Mouse (Mus musculus): Measurements from ENCODE around the gene Hist1h2ap. TPM values are rescaled to one million over a fixed set of nuclear protein-coding genes. Genes with fewer than 3 reads are reported as not detected.
A peak's percentile ranks its signal among the peaks of the same experiment; 100 is the strongest.
"Not testable (repeated sequence)": the region's sequence is repeated elsewhere in the genome, so short reads cannot be mapped to it uniquely, and the experiment has no call there.

Gene Hist1h2ap
- 6,723 and 6,843 TPM in 2 replicates for polyA plus RNA-seq (2016; fragmentation: Nextera tagmentation; extraction: Ambion mirVana)

DNA sequence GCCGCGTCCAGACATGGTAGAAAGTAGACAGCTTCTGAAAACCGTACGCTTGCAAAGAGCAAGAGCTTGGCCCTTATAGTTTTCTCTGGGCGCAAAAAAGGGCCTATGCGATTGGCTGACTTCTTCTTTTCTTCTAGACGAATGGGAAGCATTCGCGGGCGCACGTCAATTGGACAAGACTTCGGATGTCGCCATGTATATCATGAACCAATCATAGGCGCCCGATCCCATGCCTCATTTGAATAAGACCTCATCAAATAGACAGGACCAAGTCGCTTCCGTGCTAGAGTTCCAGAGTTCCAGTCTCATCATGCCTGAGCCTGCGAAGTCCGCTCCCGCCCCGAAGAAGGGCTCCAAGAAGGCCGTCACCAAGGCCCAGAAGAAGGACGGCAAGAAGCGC lies at the start of gene Hist1h2ap, which contains the start of gene Hist1h2br:
Hist1h2ap (minus strand) TSS at position 47 of the 400 bp plus-strand sequence.
Hist1h2br (plus strand) TSS at position 283 of the 400 bp plus-strand sequence.
- no CpG with 5 or more reads among the region's 24 CpGs for WGBS
- not testable (repeated sequence) for H3K27ac ChIP-seq; H3K4me1 ChIP-seq; DNase-seq (ENCODE audit: extremely low spot score, low spot score); H3K9me3 ChIP-seq; H3K36me3 ChIP-seq (replicated peaks); H3K27me3 ChIP-seq (ENCODE audit: poor library complexity, severe bottlenecking); H3K4me3 ChIP-seq

DNA sequence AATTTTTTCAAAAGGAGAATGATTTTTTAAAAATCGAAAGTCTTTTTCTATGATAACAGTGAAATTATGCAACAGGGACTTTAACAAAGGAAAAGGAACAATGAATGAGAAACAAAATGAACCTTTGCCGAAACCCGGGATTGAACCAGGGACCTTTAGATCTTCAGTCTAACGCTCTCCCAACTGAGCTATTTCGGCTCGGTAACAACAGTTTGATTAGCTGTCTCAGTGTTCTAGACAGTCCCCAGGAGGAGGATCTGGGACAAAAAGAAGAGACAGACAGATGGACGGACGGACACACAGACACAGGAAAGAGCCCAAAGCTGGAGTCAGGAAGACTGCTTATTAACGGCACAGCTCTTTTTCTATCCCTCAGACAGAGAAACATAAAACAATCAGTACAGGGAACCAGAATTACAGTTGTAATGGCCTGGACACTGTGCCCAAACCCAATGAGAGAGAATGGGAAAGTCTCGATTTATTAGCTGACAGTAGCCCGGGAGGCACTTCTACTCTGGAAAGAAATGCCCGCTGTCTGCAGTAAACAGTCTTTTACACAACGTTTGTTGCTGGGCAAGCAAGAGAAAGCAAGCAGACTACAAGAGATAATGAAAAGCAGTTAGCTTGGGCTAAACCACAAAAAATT lies 49.6 kb upstream of the Hist1h2ap start:
- Histone ChIP-seq H3K27me3 (ENCODE audit: poor library complexity, severe bottlenecking) (no peaks in the 10 kb centered on the region), H3K27ac (peak overlapping the region; percentile 63), H3K9me3 (no peaks in the 10 kb centered on the region), H3K36me3 (replicated peaks) (no peaks in the 10 kb centered on the region), H3K4me1 (peaks cover 17% of the 10 kb centered on the region), H3K4me3 (peak overlapping the region; percentile 59)
- DNase-seq (ENCODE audit: extremely low spot score, low spot score) = peak; percentile 82
- under 1% methylated on average over 13 of the region's 13 CpGs for WGBS

DNA sequence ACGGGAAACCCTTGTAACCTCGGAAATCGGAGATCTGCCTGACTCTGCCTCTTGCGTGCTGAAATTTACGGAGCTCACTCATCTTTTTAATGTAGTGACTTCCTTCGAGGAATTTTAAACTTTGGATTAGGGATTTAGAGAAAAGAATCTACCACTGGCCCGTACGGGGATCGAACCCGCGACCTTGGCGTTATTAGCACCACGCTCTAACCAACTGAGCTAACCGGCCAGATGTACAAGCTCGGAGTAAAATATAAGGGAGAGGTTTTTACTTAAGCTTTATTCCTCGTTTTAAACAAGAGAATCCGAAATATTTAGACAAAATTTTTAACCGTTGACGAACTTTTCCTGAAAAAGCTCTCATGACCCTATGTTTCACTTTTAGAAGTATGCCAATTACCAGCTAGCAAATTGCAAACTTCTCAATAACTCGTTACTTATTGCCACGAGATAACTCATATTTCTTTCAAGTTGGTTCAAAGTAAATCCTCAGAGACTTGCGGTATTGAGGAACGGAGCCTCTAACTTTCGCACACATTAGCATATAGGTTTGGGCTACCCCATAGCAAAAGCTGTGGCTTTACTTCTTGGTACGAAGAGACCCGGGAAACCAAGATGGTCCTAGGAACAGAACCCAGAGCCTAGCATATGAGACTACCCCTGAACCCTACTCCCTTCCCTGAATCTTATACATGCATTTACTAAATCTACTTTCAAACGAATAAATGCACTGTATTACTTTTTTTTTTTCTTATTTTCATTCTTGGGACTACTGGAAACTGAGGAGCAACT lies 48.8 kb upstream of the Hist1h2ap start:
- H3K9me3 ChIP-seq = no peaks in the 10 kb centered on the region
- peaks cover 17% of the 10 kb centered on the region for H3K4me1 ChIP-seq
- H3K27me3 ChIP-seq (ENCODE audit: poor library complexity, severe bottlenecking) = no peaks in the 10 kb centered on the region
- DNase-seq (ENCODE audit: extremely low spot score, low spot score) = peak; percentile 80
- no peaks in the 10 kb centered on the region for H3K36me3 ChIP-seq (replicated peaks)
- H3K27ac ChIP-seq = peak overlapping the region; percentile 63
- WGBS = under 1% methylated on average over 27 of the region's 27 CpGs
- H3K4me3 ChIP-seq = peak overlapping the region; percentile 59

- H3K27me3 ChIP-seq (ENCODE audit: poor library complexity, severe bottlenecking) = no peaks in the 10 kb centered on the region
- H3K9me3 ChIP-seq = no peaks in the 10 kb centered on the region
- no peaks in the 10 kb centered on the region for H3K36me3 ChIP-seq (replicated peaks)
- H3K4me3 ChIP-seq = no peak overlapping the region
- no peak for DNase-seq (ENCODE audit: extremely low spot score, low spot score)
- H3K4me1 ChIP-seq = peaks cover 17% of the 10 kb centered on the region
- H3K27ac ChIP-seq = no peak overlapping the region
- WGBS = 92% methylated on average over 6 of the region's 6 CpGs
Measured at GRCm38 (mm10) chr13:21880735-21881134, 47.4 kb upstream of the Hist1h2ap start.

GRCm38 (mm10) chr13:21865503-21865902 lies 32.2 kb upstream of the Hist1h2ap start:
- not testable (repeated sequence) for H3K4me1 ChIP-seq; H3K27ac ChIP-seq; H3K9me3 ChIP-seq; H3K36me3 ChIP-seq (replicated peaks); H3K27me3 ChIP-seq (ENCODE audit: poor library complexity, severe bottlenecking); DNase-seq (ENCODE audit: extremely low spot score, low spot score); H3K4me3 ChIP-seq
- WGBS = 85% methylated on average over 3 of the region's 3 CpGs

GRCm38 (mm10) chr13:21861608-21862007 lies 28.3 kb upstream of the Hist1h2ap start:
- Histone ChIP-seq H3K27ac (no peak overlapping the region), H3K9me3 (no peaks in the 10 kb centered on the region), H3K36me3 (replicated peaks) (no peaks in the 10 kb centered on the region), H3K4me3 (no peak overlapping the region), H3K4me1 (peaks cover 7% of the 10 kb centered on the region), H3K27me3 (ENCODE audit: poor library complexity, severe bottlenecking) (no peaks in the 10 kb centered on the region)
- peak; percentile 38 for DNase-seq (ENCODE audit: extremely low spot score, low spot score)
- WGBS = 8% methylated on average over 5 of the region's 5 CpGs

DNA sequence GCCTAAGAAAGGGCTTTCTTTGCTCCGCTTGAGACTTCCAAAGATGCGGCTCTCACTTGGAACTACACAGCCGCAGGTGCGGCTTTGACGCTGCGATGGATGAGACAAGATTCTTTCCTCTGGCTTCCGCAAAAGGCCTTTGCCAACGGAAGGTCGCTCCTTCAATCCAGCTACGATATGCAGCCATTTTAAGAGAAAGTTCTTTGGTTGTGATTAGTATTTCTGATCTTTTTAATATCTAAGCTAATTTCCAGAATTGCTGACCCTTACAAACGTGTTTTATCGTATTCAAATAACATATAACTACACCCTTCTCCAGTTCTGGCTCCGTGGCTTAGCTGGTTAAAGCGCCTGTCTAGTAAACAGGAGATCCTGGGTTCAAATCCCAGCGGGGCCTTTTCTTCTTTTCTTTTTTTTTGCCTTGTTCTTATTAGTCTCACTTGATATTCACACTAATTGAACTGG lies 22.4 kb upstream of the Hist1h2ap start:
- peak overlapping the region; percentile 70 for H3K27ac ChIP-seq
- no peaks in the 10 kb centered on the region for H3K36me3 ChIP-seq (replicated peaks)
- WGBS = under 1% methylated on average over 15 of the region's 15 CpGs
- peaks cover 3% of the 10 kb centered on the region; the same call in 1 of the 2 replicates for H3K4me1 ChIP-seq
- peak overlapping the region; percentile 62 for H3K4me3 ChIP-seq
- H3K27me3 ChIP-seq (ENCODE audit: poor library complexity, severe bottlenecking) = no peaks in the 10 kb centered on the region
- peak; percentile 58 for DNase-seq (ENCODE audit: extremely low spot score, low spot score)
- no peaks in the 10 kb centered on the region for H3K9me3 ChIP-seq

DNA sequence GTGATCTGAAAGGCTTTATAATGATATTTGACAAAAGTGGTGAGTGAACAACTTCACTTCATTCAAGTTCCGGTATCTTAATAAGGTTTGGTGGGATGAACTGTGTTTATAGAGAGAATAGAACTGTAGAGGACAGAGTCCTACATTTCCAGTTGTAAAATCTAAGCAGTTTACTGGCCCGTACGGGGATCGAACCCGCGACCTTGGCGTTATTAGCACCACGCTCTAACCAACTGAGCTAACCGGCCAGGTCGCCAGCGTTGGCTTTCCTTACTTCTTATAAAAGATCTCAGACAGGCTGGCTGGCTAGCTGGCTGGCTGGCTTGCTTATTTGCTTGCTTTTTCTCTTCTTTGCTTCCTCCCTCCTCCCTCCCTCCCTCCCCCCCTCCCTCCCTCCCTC lies 21.8 kb upstream of the Hist1h2ap start:
- no peaks in the 10 kb centered on the region for H3K27me3 ChIP-seq (ENCODE audit: poor library complexity, severe bottlenecking)
- no peaks in the 10 kb centered on the region for H3K36me3 ChIP-seq (replicated peaks)
- peak; percentile 88 for DNase-seq (ENCODE audit: extremely low spot score, low spot score)
- WGBS = under 1% methylated on average over 11 of the region's 11 CpGs
- peaks cover 3% of the 10 kb centered on the region; the same call in 1 of the 2 replicates for H3K4me1 ChIP-seq
- peak overlapping the region; percentile 62 for H3K4me3 ChIP-seq
- H3K27ac ChIP-seq = peak overlapping the region; percentile 70
- H3K9me3 ChIP-seq = no peaks in the 10 kb centered on the region

GRCm38 (mm10) chr13:21852215-21852945 lies 19.1 kb upstream of the Hist1h2ap start:
- peaks cover 6% of the 10 kb centered on the region for H3K4me1 ChIP-seq
- H3K36me3 ChIP-seq (replicated peaks) = no peaks in the 10 kb centered on the region
- WGBS = 87% methylated on average over 3 of the region's 3 CpGs
- H3K27ac ChIP-seq = no peak overlapping the region
- no peaks in the 10 kb centered on the region for H3K27me3 ChIP-seq (ENCODE audit: poor library complexity, severe bottlenecking)
- DNase-seq (ENCODE audit: extremely low spot score, low spot score) = no peak
- H3K4me3 ChIP-seq = no peak overlapping the region
- no peaks in the 10 kb centered on the region for H3K9me3 ChIP-seq

DNA sequence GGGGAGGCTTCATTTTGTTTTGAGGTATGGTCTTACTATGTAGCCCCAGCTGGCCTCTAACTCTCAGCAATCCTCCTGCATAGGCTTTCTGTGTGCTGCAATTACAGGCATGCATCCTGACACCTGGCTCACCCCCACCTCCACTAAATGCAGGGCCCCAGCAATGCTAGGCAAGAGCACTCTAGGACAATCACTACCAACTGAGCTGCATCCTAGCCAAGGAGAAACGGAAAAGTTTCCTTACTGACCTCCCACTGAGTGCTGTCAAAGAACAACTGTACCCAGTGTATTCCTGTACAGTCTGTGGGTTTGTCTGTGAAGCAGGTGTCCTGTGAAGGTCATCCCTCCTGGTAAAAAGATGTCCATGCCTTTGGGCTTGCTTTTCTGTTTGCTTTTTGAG lies 17.4 kb upstream of the Hist1h2ap start:
- H3K36me3 ChIP-seq (replicated peaks); H3K4me3 ChIP-seq; H3K4me1 ChIP-seq; H3K27ac ChIP-seq; H3K9me3 ChIP-seq; DNase-seq (ENCODE audit: extremely low spot score, low spot score); H3K27me3 ChIP-seq (ENCODE audit: poor library complexity, severe bottlenecking): not testable (repeated sequence)
- 43% methylated on average over 1 of the region's 1 CpGs for WGBS

GRCm38 (mm10) chr13:21847883-21848282 lies 14.6 kb upstream of the Hist1h2ap start:
- peak; percentile 27 for DNase-seq (ENCODE audit: extremely low spot score, low spot score)
- Histone ChIP-seq H3K9me3 (no peaks in the 10 kb centered on the region), H3K27ac (no peak overlapping the region), H3K4me3 (peak overlapping the region; percentile 36), H3K27me3 (ENCODE audit: poor library complexity, severe bottlenecking) (no peaks in the 10 kb centered on the region), H3K36me3 (replicated peaks) (no peaks in the 10 kb centered on the region), H3K4me1 (peaks cover 3% of the 10 kb centered on the region; the same call in 1 of the 2 replicates)
- WGBS = 14% methylated on average over 8 of the region's 8 CpGs

GRCm38 (mm10) chr13:21846356-21846755 lies 13.0 kb upstream of the Hist1h2ap start:
- H3K9me3 ChIP-seq; H3K27ac ChIP-seq; H3K36me3 ChIP-seq (replicated peaks); H3K27me3 ChIP-seq (ENCODE audit: poor library complexity, severe bottlenecking); DNase-seq (ENCODE audit: extremely low spot score, low spot score); H3K4me1 ChIP-seq; H3K4me3 ChIP-seq: not testable (repeated sequence)

Data from forebrain, embryonic 10.5 days (tissue).